Mouse (Mus musculus) forebrain, embryonic 15.5 days (tissue): ENCODE results near the gene Paqr7. TPM values are rescaled to one million over a fixed set of nuclear protein-coding genes. Genes with fewer than 3 reads are reported as not detected.
"Not testable (repeated sequence)": the region's sequence is repeated elsewhere in the genome, so short reads cannot be mapped to it uniquely, and the experiment has no call there.

Experiments
- ATAC-seq: fragments of 200-750 bp; cut with Nextera tagmentation; replicated peaks from 2 replicates; pipeline ENCODE4 v1.8.0; 2017; ENCODE audit warnings: mild to moderate bottlenecking, moderate TSS enrichment, moderate library complexity
- H3K27ac ChIP-seq: fragments of 300-500 bp; sonication (generic); replicated peaks from 2 replicates; pipeline ENCODE4 v1.5.1; 2015; ENCODE audit warnings: mild to moderate bottlenecking, inconsistent platforms
- H3K27me3 ChIP-seq: fragments of 300-500 bp; sonication (generic); 2 replicates; pipeline ENCODE4 v1.6.1; 2015; ENCODE audit warnings: inconsistent platforms
- H3K36me3 ChIP-seq: fragments of 300-500 bp; sonication (generic); 2 replicates; pipeline ENCODE4 v1.6.1; 2015; ENCODE audit warnings: mild to moderate bottlenecking, inconsistent platforms
- H3K4me1 ChIP-seq: fragments of 300-500 bp; sonication (generic); 2 replicates; pipeline ENCODE4 v1.6.1; 2015; ENCODE audit warnings: inconsistent platforms
- H3K4me2 ChIP-seq: fragments of 300-500 bp; sonication (generic); replicated peaks from 2 replicates; pipeline ENCODE4 v1.6.1; 2015; ENCODE audit warnings: mild to moderate bottlenecking, inconsistent platforms
- H3K4me3 ChIP-seq: fragments of 300-500 bp; sonication (generic); 2 replicates; pipeline ENCODE4 v1.5.1; 2015; ENCODE audit warnings: mild to moderate bottlenecking, inconsistent platforms
- H3K9ac ChIP-seq: fragments of 300-500 bp; sonication (generic); replicated peaks from 2 replicates; pipeline ENCODE4 v1.6.1; 2015; ENCODE audit warnings: mild to moderate bottlenecking, inconsistent platforms
- H3K9me3 ChIP-seq: fragments of 300-500 bp; sonication (generic); 2 replicates; pipeline ENCODE4 v1.6.1; 2016; ENCODE audit warnings: inconsistent platforms
- WGBS: fragments of 180-500 bp; shearing (Covaris S2); methylation state at CpG from one replicate; pipeline ENCODE4 v1.1.7; 2015; ENCODE audit warnings: mixed read lengths; 5-methylcytosine and 5-hydroxymethylcytosine counted together
- polyA plus RNA-seq: library from polyadenylated mRNA; unstranded; fragments of >200 nt; fragmentation: Nextera tagmentation; extraction: Ambion mirVana; gene quantifications from 2 replicates; pipeline ENCODE4 v1.2.1, GENCODE M21; 2015

The Paqr7 gene
- polyA plus RNA-seq, 1 experiment from 2014 or later: 12.3 TPM

GRCm38 (mm10) chr4:134494161-134494560 lies 2.3 kb upstream of the Paqr7 start:
- H3K9ac ChIP-seq, H3K36me3 ChIP-seq, H3K4me2 ChIP-seq, ATAC-seq, H3K9me3 ChIP-seq, H3K27ac ChIP-seq, H3K27me3 ChIP-seq, H3K4me3 ChIP-seq: not testable (repeated sequence)
- peaks cover 19% of the 10 kb centered on the region for H3K4me1 ChIP-seq
- 88% methylated on average over 6 of the region's 6 CpGs for WGBS

- H3K4me2 ChIP-seq: no peak overlapping the region
- ATAC-seq: no peak
- H3K9me3 ChIP-seq: no peaks in the 10 kb centered on the region
- H3K36me3 ChIP-seq: no peaks in the 10 kb centered on the region
- no peak overlapping the region for H3K4me3 ChIP-seq
- WGBS: 73% methylated on average over 16 of the region's 16 CpGs
- peaks cover 19% of the 10 kb centered on the region for H3K4me1 ChIP-seq
- no peaks in the 10 kb centered on the region for H3K27me3 ChIP-seq
- no peak overlapping the region for H3K9ac ChIP-seq
- no peak overlapping the region; the same call in 1 of the 2 replicates for H3K27ac ChIP-seq
Observed at GRCm38 (mm10) chr4:134494780-134495545, 1.5 kb upstream of the Paqr7 start.

GRCm38 (mm10) chr4:134495546-134495923 lies 962 bp upstream of the Paqr7 start:
- Histone ChIP-seq H3K36me3 (no peaks in the 10 kb centered on the region), H3K9ac (no peak overlapping the region), H3K27me3 (no peaks in the 10 kb centered on the region), H3K4me2 (no peak overlapping the region), H3K9me3 (no peaks in the 10 kb centered on the region), H3K4me1 (peaks cover 19% of the 10 kb centered on the region), H3K4me3 (no peak overlapping the region), H3K27ac (no peak overlapping the region)
- ATAC-seq: no peak
- 69% methylated on average over 5 of the region's 5 CpGs for WGBS

GRCm38 (mm10) chr4:134497223-134497622 lies 726 bp downstream of the Paqr7 start:
- H3K4me2 ChIP-seq: peak overlapping the region; percentile 99
- peak overlapping the region; percentile 66 for H3K4me3 ChIP-seq
- H3K27me3 ChIP-seq: no peaks in the 10 kb centered on the region
- WGBS: 12% methylated on average over 6 of the region's 6 CpGs
- 0 out of 2 replicates have a peak overlapping the region, but pooled peaks have one; percentile 2 for H3K27ac ChIP-seq
- peaks cover 19% of the 10 kb centered on the region for H3K4me1 ChIP-seq
- ATAC-seq: peak; percentile 29
- no peaks in the 10 kb centered on the region for H3K9me3 ChIP-seq
- H3K36me3 ChIP-seq: no peaks in the 10 kb centered on the region
- H3K9ac ChIP-seq: peak overlapping the region; percentile 76

- no peak for ATAC-seq
- H3K4me3 ChIP-seq: peak overlapping the region; percentile 66; the same call in 1 of the 2 replicates
Observed at GRCm38 (mm10) chr4:134497986-134498731, 1.7 kb downstream of the Paqr7 start.

GRCm38 (mm10) chr4:134498983-134499382 lies 2.5 kb downstream of the Paqr7 start:
- H3K36me3 ChIP-seq, H3K27ac ChIP-seq, H3K27me3 ChIP-seq, H3K4me2 ChIP-seq, H3K9me3 ChIP-seq, H3K9ac ChIP-seq, H3K4me3 ChIP-seq, ATAC-seq: not testable (repeated sequence)
- WGBS: 85% methylated on average over 6 of the region's 6 CpGs
- H3K4me1 ChIP-seq: peaks cover 19% of the 10 kb centered on the region

More at GRCm38 (mm10) chr4:134497986-134498731, 1.7 kb downstream of the Paqr7 start:
- peaks cover 19% of the 10 kb centered on the region for H3K4me1 ChIP-seq
- no peak overlapping the region for H3K9ac ChIP-seq
- H3K27ac ChIP-seq: 0 out of 2 replicates have a peak overlapping the region, but pooled peaks have one; percentile 2
- H3K4me2 ChIP-seq: peak overlapping the region; percentile 99
- no peaks in the 10 kb centered on the region for H3K27me3 ChIP-seq
- no peaks in the 10 kb centered on the region for H3K9me3 ChIP-seq
- 51% methylated on average over 12 of the region's 12 CpGs for WGBS
- H3K36me3 ChIP-seq: no peaks in the 10 kb centered on the region

GRCm38 (mm10) chr4:134501095-134501494 lies 4.6 kb downstream of the Paqr7 start:
- no peaks in the 10 kb centered on the region for H3K36me3 ChIP-seq
- no peak overlapping the region for H3K4me3 ChIP-seq
- H3K9me3 ChIP-seq: no peaks in the 10 kb centered on the region
- no peak for ATAC-seq
- peaks cover 19% of the 10 kb centered on the region for H3K4me1 ChIP-seq
- no peak overlapping the region for H3K9ac ChIP-seq
- 90% methylated on average over 6 of the region's 6 CpGs for WGBS
- H3K4me2 ChIP-seq: no peak overlapping the region
- H3K27ac ChIP-seq: no peak overlapping the region
- no peaks in the 10 kb centered on the region for H3K27me3 ChIP-seq

GRCm38 (mm10) chr4:134503686-134504357 lies 7.3 kb downstream of the Paqr7 start:
- Histone ChIP-seq H3K9ac (no peak overlapping the region), H3K4me2 (no peak overlapping the region), H3K27ac (no peak overlapping the region), H3K27me3 (no peaks in the 10 kb centered on the region), H3K4me3 (no peak overlapping the region), H3K9me3 (no peaks in the 10 kb centered on the region), H3K36me3 (0 out of 2 replicates have a peak, but pooled peaks cover 3% of the 10 kb centered on the region), H3K4me1 (no peaks in the 10 kb centered on the region)
- 72% methylated on average over 4 of the region's 4 CpGs for WGBS
- ATAC-seq: no peak

- WGBS: 91% methylated on average over 4 of the region's 4 CpGs
- Histone ChIP-seq H3K27me3 (no peaks in the 10 kb centered on the region), H3K36me3 (0 out of 2 replicates have a peak, but pooled peaks cover 3% of the 10 kb centered on the region), H3K4me2 (no peak overlapping the region), H3K4me3 (no peak overlapping the region), H3K27ac (no peak overlapping the region), H3K9ac (no peak overlapping the region), H3K9me3 (no peaks in the 10 kb centered on the region), H3K4me1 (no peaks in the 10 kb centered on the region)
- ATAC-seq: no peak
Observed at GRCm38 (mm10) chr4:134505303-134505789, 8.8 kb downstream of the Paqr7 start.

- no peak overlapping the region for H3K9ac ChIP-seq
- ATAC-seq: no peak
- H3K27ac ChIP-seq: no peak overlapping the region
- H3K4me2 ChIP-seq: no peak overlapping the region
- peaks cover 2% of the 10 kb centered on the region for H3K4me1 ChIP-seq
- no peaks in the 10 kb centered on the region for H3K9me3 ChIP-seq
- no peaks in the 10 kb centered on the region for H3K27me3 ChIP-seq
- no peak overlapping the region for H3K4me3 ChIP-seq
- H3K36me3 ChIP-seq: 0 out of 2 replicates have a peak, but pooled peaks cover 3% of the 10 kb centered on the region
- WGBS: 73% methylated on average over 3 of the region's 4 CpGs
Observed at GRCm38 (mm10) chr4:134505966-134506594, 9.6 kb downstream of the Paqr7 start.

GRCm38 (mm10) chr4:134506713-134507112 lies 10.2 kb downstream of the Paqr7 start:
- no peak overlapping the region for H3K27ac ChIP-seq
- WGBS: 89% methylated on average over 19 of the region's 19 CpGs
- no peak overlapping the region for H3K4me2 ChIP-seq
- ATAC-seq: no peak
- 0 out of 2 replicates have a peak, but pooled peaks cover 3% of the 10 kb centered on the region for H3K36me3 ChIP-seq
- H3K9ac ChIP-seq: no peak overlapping the region
- no peaks in the 10 kb centered on the region for H3K9me3 ChIP-seq
- no peaks in the 10 kb centered on the region for H3K27me3 ChIP-seq
- no peak overlapping the region for H3K4me3 ChIP-seq
- H3K4me1 ChIP-seq: peaks cover 9% of the 10 kb centered on the region
